Mouse (Mus musculus): ENCODE results near the gene Ptprm. TPM values are rescaled to one million over a fixed set of nuclear protein-coding genes. Genes with fewer than 3 reads are reported as not detected.

Ptprm gene
- polyA plus RNA-seq, 1 experiment from 2014 or later: 10.4 TPM

DNA sequence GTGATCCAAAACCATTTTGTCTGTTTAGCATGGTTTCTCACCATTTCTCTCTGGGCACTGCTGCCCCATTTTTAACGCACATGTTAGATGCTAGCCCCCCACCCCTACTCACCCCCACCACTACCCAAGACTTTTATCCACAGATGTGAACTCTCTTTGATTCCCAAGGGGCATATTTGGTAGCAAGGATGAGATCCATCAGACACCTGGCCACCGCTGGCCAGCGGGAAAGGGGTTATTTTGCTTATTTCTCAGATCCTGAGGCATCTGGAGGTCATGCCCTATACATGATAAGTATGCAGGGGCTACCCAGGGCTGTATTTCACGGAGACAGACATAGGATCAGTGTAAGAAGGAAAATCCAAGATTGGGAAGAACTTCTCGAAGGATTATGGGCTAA, 654.4 kb downstream of the Ptprm start:
- Histone ChIP-seq H3K9me3 (ENCODE audit: control insufficient read depth, low read length) (no peaks in the 10 kb centered on the region), H3K27ac (replicated peaks; ENCODE audit: low read depth, low read length) (no peak overlapping the region), H3K36me3 (ENCODE audit: control insufficient read depth, insufficient read depth, low read length) (no peaks in the 10 kb centered on the region), H3K27me3 (ENCODE audit: control insufficient read depth, insufficient read depth, low read length) (no peaks in the 10 kb centered on the region), H3K4me3 (ENCODE audit: low read depth, low read length) (no peak overlapping the region), H3K4me1 (ENCODE audit: control insufficient read depth, insufficient read depth, low read length) (peaks cover 28% of the 10 kb centered on the region), H3K4me2 (ENCODE audit: low read depth, severe bottlenecking) (no peak overlapping the region), H3K9ac (ENCODE audit: low read length) (no peak overlapping the region)
- no peak for ATAC-seq (ENCODE audit: insufficient number of reproducible peaks, low FRiP score, low TSS enrichment, low read depth)
- no peak for DNase-seq (ENCODE audit: low spot score)
- WGBS: 76% methylated on average over 5 of the region's 5 CpGs

GRCm38 (mm10) chr17:66697650-66698049, 656.6 kb downstream of the Ptprm start:
- DNase-seq (ENCODE audit: low spot score): no peak
- H3K4me1 ChIP-seq (ENCODE audit: control insufficient read depth, insufficient read depth, low read length): peaks cover 40% of the 10 kb centered on the region
- H3K27me3 ChIP-seq (ENCODE audit: control insufficient read depth, insufficient read depth, low read length): no peaks in the 10 kb centered on the region
- H3K36me3 ChIP-seq (ENCODE audit: control insufficient read depth, insufficient read depth, low read length): no peaks in the 10 kb centered on the region
- H3K9me3 ChIP-seq (ENCODE audit: control insufficient read depth, low read length): no peaks in the 10 kb centered on the region
- no peak for ATAC-seq (ENCODE audit: insufficient number of reproducible peaks, low FRiP score, low TSS enrichment, low read depth)
- peak overlapping the region; percentile 64 for H3K27ac ChIP-seq (replicated peaks; ENCODE audit: low read depth, low read length)
- WGBS: 74% methylated on average over 12 of the region's 12 CpGs
- peak overlapping the region; percentile 8; the same call in 1 of the 2 replicates for H3K9ac ChIP-seq (ENCODE audit: low read length)
- H3K4me2 ChIP-seq (ENCODE audit: low read depth, severe bottlenecking): peak overlapping the region; percentile 26; the same call in 1 of the 2 replicates
- no peak overlapping the region for H3K4me3 ChIP-seq (ENCODE audit: low read depth, low read length)

DNA sequence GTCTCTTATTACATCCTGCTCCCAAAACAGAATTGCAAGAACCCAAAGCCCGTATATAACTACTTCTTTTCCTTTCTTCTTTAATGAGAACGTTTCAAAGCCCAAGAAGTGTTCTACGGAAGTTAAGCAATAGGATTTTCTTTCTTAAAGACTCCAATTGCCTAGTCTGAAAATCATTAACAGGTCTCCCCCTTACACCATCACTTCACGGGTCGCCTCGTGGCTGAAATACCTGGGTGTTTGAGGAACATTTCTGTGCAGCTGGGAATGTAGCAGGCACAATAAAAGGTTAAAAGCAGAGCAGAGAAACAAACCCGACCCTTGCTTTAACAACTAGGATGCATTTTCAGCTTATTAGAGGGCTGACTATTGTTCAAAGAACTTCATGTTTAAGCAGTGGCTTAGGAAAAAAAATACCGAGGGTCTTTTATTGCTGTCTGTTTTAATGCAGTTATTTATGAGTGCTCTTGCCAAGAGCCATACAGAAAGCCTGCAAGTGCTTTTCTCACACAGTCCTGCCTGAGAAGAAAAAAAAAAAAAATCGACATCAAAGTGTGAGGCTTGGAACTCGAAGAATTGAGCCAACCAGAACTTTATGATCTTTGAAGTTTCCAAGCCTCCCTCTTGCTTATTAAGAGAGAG, 657.6 kb downstream of the Ptprm start:
- Histone ChIP-seq H3K9ac (ENCODE audit: low read length) (no peak overlapping the region), H3K36me3 (ENCODE audit: control insufficient read depth, insufficient read depth, low read length) (no peaks in the 10 kb centered on the region), H3K9me3 (ENCODE audit: control insufficient read depth, low read length) (no peaks in the 10 kb centered on the region), H3K4me2 (ENCODE audit: low read depth, severe bottlenecking) (no peak overlapping the region), H3K27ac (replicated peaks; ENCODE audit: low read depth, low read length) (no peak overlapping the region), H3K27me3 (ENCODE audit: control insufficient read depth, insufficient read depth, low read length) (no peaks in the 10 kb centered on the region), H3K4me1 (ENCODE audit: control insufficient read depth, insufficient read depth, low read length) (peaks cover 35% of the 10 kb centered on the region), H3K4me3 (ENCODE audit: low read depth, low read length) (no peak overlapping the region)
- 7% methylated on average over 10 of the region's 10 CpGs for WGBS
- ATAC-seq (ENCODE audit: insufficient number of reproducible peaks, low FRiP score, low TSS enrichment, low read depth) (no peak), DNase-seq (ENCODE audit: low spot score) (no peak)

DNA sequence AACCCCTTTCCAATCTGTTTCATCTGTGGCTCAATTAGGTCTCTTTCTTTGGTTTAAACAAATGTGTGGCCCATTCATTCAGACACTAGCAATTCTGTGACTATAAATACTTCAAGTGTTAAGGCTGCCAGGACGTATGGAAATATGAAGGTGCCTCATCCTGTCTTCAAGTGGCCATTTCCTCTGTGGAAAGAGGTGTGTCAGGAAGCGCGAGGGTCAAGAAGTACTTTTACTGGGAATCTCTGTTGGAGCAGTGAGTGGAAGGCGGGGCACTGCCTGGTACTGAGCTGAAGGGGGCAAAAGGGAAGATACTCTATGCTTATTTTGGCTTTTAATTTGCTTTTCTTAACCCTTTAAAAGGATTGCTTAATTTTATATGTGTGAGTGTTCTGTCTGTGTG, 659.9 kb downstream of the Ptprm start:
- ATAC-seq (ENCODE audit: insufficient number of reproducible peaks, low FRiP score, low TSS enrichment, low read depth) (no peak), DNase-seq (ENCODE audit: low spot score) (no peak)
- Histone ChIP-seq H3K4me3 (ENCODE audit: low read depth, low read length) (no peak overlapping the region), H3K4me1 (ENCODE audit: control insufficient read depth, insufficient read depth, low read length) (peaks cover 35% of the 10 kb centered on the region), H3K9ac (ENCODE audit: low read length) (no peak overlapping the region), H3K27ac (replicated peaks; ENCODE audit: low read depth, low read length) (no peak overlapping the region), H3K4me2 (ENCODE audit: low read depth, severe bottlenecking) (no peak overlapping the region), H3K9me3 (ENCODE audit: control insufficient read depth, low read length) (no peaks in the 10 kb centered on the region), H3K36me3 (ENCODE audit: control insufficient read depth, insufficient read depth, low read length) (no peaks in the 10 kb centered on the region), H3K27me3 (ENCODE audit: control insufficient read depth, insufficient read depth, low read length) (no peaks in the 10 kb centered on the region)
- whole genome bisulfite sequencing: 68% methylated on average over 4 of the region's 4 CpGs

DNA sequence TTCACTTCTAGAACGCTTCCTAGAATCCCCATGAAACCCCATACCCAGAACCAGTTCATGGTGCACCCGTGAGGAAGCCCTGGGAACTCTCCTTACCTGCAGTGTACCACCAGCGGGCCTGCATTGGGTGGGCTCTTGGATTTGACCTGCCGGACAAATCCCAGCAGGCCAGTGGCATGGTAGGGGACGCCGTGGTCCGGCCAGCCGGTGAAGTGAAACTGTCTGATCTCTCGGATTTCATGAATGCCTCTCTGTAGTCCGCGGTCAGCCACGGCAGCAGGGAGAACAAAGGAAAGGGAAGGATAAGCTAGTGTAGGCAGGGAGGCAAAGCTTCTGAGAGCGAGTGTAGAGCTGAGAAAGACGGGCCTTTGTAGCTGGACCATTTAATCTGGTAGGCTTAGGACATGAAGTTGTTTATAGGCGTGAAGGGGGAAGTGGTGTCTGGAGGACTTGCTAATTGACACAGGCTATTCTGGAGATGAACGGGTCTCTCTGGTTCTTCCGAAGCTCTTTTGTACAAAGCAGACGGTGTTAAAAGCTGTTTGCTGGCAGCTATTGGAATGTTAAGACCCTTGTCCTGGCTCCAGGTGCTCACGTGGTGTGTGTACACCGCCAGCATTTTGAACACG, 660.5 kb downstream of the Ptprm start:
- ATAC-seq (ENCODE audit: insufficient number of reproducible peaks, low FRiP score, low TSS enrichment, low read depth) (0 out of 2 replicates have a peak, but pooled peaks have one; percentile 11), DNase-seq (ENCODE audit: low spot score) (no peak)
- Histone ChIP-seq H3K9ac (ENCODE audit: low read length) (no peak overlapping the region), H3K27ac (replicated peaks; ENCODE audit: low read depth, low read length) (0 out of 2 replicates have a peak overlapping the region, but pooled peaks have one; percentile 15), H3K4me1 (ENCODE audit: control insufficient read depth, insufficient read depth, low read length) (peaks cover 35% of the 10 kb centered on the region), H3K36me3 (ENCODE audit: control insufficient read depth, insufficient read depth, low read length) (no peaks in the 10 kb centered on the region), H3K4me2 (ENCODE audit: low read depth, severe bottlenecking) (no peak overlapping the region; the same call in 1 of the 2 replicates), H3K4me3 (ENCODE audit: low read depth, low read length) (no peak overlapping the region), H3K27me3 (ENCODE audit: control insufficient read depth, insufficient read depth, low read length) (no peaks in the 10 kb centered on the region), H3K9me3 (ENCODE audit: control insufficient read depth, low read length) (no peaks in the 10 kb centered on the region)
- WGBS: 42% methylated on average over 21 of the region's 21 CpGs

DNA sequence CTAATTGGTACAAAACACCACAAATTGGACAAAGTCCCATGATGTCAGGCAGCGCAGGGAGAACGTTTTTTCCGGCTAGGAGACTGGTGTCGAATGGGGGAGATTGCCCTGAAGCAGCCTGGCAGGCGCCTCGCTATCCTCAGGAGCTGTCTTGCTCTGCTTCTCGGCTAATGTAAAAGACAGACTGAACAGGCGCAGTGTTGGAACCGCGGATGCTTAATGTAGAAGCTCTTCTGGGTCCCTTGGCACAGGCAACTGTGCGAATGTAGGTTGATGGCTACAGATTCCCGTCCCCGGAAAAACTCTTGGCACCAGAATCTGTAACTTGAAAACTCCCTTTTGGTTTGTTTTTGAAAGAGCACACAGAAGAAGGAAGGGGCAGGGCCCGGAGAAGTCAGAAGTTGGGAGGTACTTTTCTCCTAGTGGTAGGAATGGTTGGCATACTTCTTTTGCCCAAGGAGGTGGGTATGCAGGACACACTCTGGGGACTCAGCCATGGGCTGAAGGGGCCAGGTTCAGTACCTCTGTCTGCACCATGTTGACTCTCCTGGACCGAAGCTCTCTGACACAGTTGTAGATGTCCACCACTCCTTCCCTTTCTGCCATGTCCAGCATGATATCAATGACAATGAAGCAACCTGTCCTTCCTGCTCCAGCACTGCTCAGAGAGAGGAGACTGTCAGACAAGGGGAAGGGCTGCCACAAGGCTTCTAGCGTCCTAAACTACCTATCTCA, 661.1 kb downstream of the Ptprm start:
- Histone ChIP-seq H3K4me3 (ENCODE audit: low read depth, low read length) (no peak overlapping the region), H3K4me1 (ENCODE audit: control insufficient read depth, insufficient read depth, low read length) (peaks cover 33% of the 10 kb centered on the region), H3K9ac (ENCODE audit: low read length) (no peak overlapping the region), H3K9me3 (ENCODE audit: control insufficient read depth, low read length) (no peaks in the 10 kb centered on the region), H3K4me2 (ENCODE audit: low read depth, severe bottlenecking) (no peak overlapping the region), H3K27ac (replicated peaks; ENCODE audit: low read depth, low read length) (no peak overlapping the region), H3K36me3 (ENCODE audit: control insufficient read depth, insufficient read depth, low read length) (no peaks in the 10 kb centered on the region), H3K27me3 (ENCODE audit: control insufficient read depth, insufficient read depth, low read length) (no peaks in the 10 kb centered on the region)
- ATAC-seq (ENCODE audit: insufficient number of reproducible peaks, low FRiP score, low TSS enrichment, low read depth) (no peak), DNase-seq (ENCODE audit: low spot score) (no peak)
- WGBS: 91% methylated on average over 16 of the region's 16 CpGs

- no peak overlapping the region for H3K27ac ChIP-seq (replicated peaks; ENCODE audit: low read depth, low read length)
- no peak overlapping the region for H3K4me2 ChIP-seq (ENCODE audit: low read depth, severe bottlenecking)
- no peak overlapping the region for H3K9ac ChIP-seq (ENCODE audit: low read length)
- no peaks in the 10 kb centered on the region for H3K36me3 ChIP-seq (ENCODE audit: control insufficient read depth, insufficient read depth, low read length)
- WGBS: 86% methylated on average over 9 of the region's 9 CpGs
- ATAC-seq (ENCODE audit: insufficient number of reproducible peaks, low FRiP score, low TSS enrichment, low read depth): no peak
- no peaks in the 10 kb centered on the region for H3K4me1 ChIP-seq (ENCODE audit: control insufficient read depth, insufficient read depth, low read length)
- DNase-seq (ENCODE audit: low spot score): no peak
- no peaks in the 10 kb centered on the region for H3K27me3 ChIP-seq (ENCODE audit: control insufficient read depth, insufficient read depth, low read length)
- H3K9me3 ChIP-seq (ENCODE audit: control insufficient read depth, low read length): no peaks in the 10 kb centered on the region
- H3K4me3 ChIP-seq (ENCODE audit: low read depth, low read length): no peak overlapping the region
Observed at GRCm38 (mm10) chr17:66688179-66688578, 666.1 kb downstream of the Ptprm start.

GRCm38 (mm10) chr17:66687543-66687942, 666.7 kb downstream of the Ptprm start:
- Histone ChIP-seq H3K27ac (replicated peaks; ENCODE audit: low read depth, low read length) (no peak overlapping the region), H3K4me2 (ENCODE audit: low read depth, severe bottlenecking) (no peak overlapping the region), H3K4me1 (ENCODE audit: control insufficient read depth, insufficient read depth, low read length) (no peaks in the 10 kb centered on the region), H3K4me3 (ENCODE audit: low read depth, low read length) (no peak overlapping the region), H3K27me3 (ENCODE audit: control insufficient read depth, insufficient read depth, low read length) (no peaks in the 10 kb centered on the region), H3K9ac (ENCODE audit: low read length) (no peak overlapping the region), H3K36me3 (ENCODE audit: control insufficient read depth, insufficient read depth, low read length) (no peaks in the 10 kb centered on the region), H3K9me3 (ENCODE audit: control insufficient read depth, low read length) (no peaks in the 10 kb centered on the region)
- ATAC-seq (ENCODE audit: insufficient number of reproducible peaks, low FRiP score, low TSS enrichment, low read depth) (no peak), DNase-seq (ENCODE audit: low spot score) (no peak)
- 82% methylated on average over 4 of the region's 4 CpGs for WGBS

All from limb, embryonic 11.5 days (tissue).